Mouse (Mus musculus) limb, embryonic 13.5 days (tissue): ENCODE results near the gene Syne2. TPM values are rescaled to one million over a fixed set of nuclear protein-coding genes. Genes with fewer than 3 reads are reported as not detected.

Experiments
- ATAC-seq: fragments of 200-750 bp; cut with Nextera tagmentation; 2 replicates; pipeline ENCODE4 v1.8.0; 2017; ENCODE audit warnings: low read depth, moderate number of reproducible peaks, moderate TSS enrichment; ENCODE audit not compliant: low FRiP score
- H3K27ac ChIP-seq: fragments of 300-500 bp; sonication (generic); 2 replicates; pipeline ENCODE4 v1.5.1; 2015; ENCODE audit warnings: inconsistent platforms, mild to moderate bottlenecking, moderate library complexity
- H3K27me3 ChIP-seq: fragments of 300-500 bp; sonication (generic); 2 replicates; pipeline ENCODE4 v1.6.1; 2015; ENCODE audit warnings: mild to moderate bottlenecking, inconsistent platforms
- H3K36me3 ChIP-seq: fragments of 300-500 bp; sonication (generic); 2 replicates; pipeline ENCODE4 v1.6.1; 2015; ENCODE audit warnings: inconsistent platforms, mild to moderate bottlenecking, moderate library complexity
- H3K4me1 ChIP-seq: fragments of 300-500 bp; sonication (generic); 2 replicates; pipeline ENCODE4 v1.6.1; 2015; ENCODE audit warnings: inconsistent platforms
- H3K4me2 ChIP-seq: fragments of 300-500 bp; sonication (generic); replicated peaks from 2 replicates; pipeline ENCODE4 v1.6.1; 2015; ENCODE audit warnings: inconsistent platforms, mild to moderate bottlenecking, moderate library complexity
- H3K4me3 ChIP-seq: fragments of 300-500 bp; sonication (generic); 2 replicates; pipeline ENCODE4 v1.5.1; 2015; ENCODE audit warnings: moderate library complexity, mild to moderate bottlenecking, inconsistent platforms
- H3K9ac ChIP-seq: fragments of 300-500 bp; sonication (generic); 2 replicates; pipeline ENCODE4 v1.6.1; 2015; ENCODE audit warnings: mild to moderate bottlenecking, inconsistent platforms
- H3K9me3 ChIP-seq: fragments of 300-500 bp; sonication (generic); 2 replicates; pipeline ENCODE4 v1.6.1; 2016; ENCODE audit warnings: inconsistent platforms
- WGBS: fragments of 180-500 bp; shearing (Covaris S2); methylation state at CpG from one replicate; pipeline ENCODE4 v1.1.7; 2015; 5-methylcytosine and 5-hydroxymethylcytosine counted together
- polyA plus RNA-seq: library from polyadenylated mRNA; unstranded; fragments of >200 nt; fragmentation: Nextera tagmentation; extraction: Ambion mirVana; gene quantifications from 2 replicates; pipeline ENCODE4 v1.2.1, GENCODE M21; 2015

Syne2 gene
- polyA plus RNA-seq, 1 experiment from 2014 or later = 71.4 TPM

- no peak for ATAC-seq
- no peaks in the 10 kb centered on the region for H3K36me3 ChIP-seq
- H3K4me3 ChIP-seq = no peak overlapping the region
- peaks cover 10% of the 10 kb centered on the region for H3K4me1 ChIP-seq
- no peaks in the 10 kb centered on the region for H3K27me3 ChIP-seq
- H3K27ac ChIP-seq = no peak overlapping the region
- 67% methylated on average over 6 of the region's 6 CpGs for WGBS
- no peak overlapping the region for H3K9ac ChIP-seq
- H3K9me3 ChIP-seq = no peaks in the 10 kb centered on the region
- no peak overlapping the region for H3K4me2 ChIP-seq
Observed at GRCm38 (mm10) chr12:75814551-75814950, 3.4 kb upstream of the Syne2 start.

- peak overlapping the region; percentile 91; the same call in 1 of the 2 replicates for H3K9ac ChIP-seq
- H3K4me1 ChIP-seq = peaks cover 35% of the 10 kb centered on the region
- H3K9me3 ChIP-seq = no peaks in the 10 kb centered on the region
- H3K27ac ChIP-seq = no peak overlapping the region
- WGBS = 13% methylated on average over 21 of the region's 25 CpGs
- peak overlapping the region; percentile 79 for H3K4me3 ChIP-seq
- H3K27me3 ChIP-seq = no peaks in the 10 kb centered on the region
- H3K4me2 ChIP-seq = peak overlapping the region; percentile 86
- ATAC-seq = no peak
- no peaks in the 10 kb centered on the region for H3K36me3 ChIP-seq
Observed at GRCm38 (mm10) chr12:75816981-75817856, 715 bp upstream of the Syne2 start.

- Histone ChIP-seq H3K27ac (peak overlapping the region; percentile 61; the same call in 1 of the 2 replicates), H3K4me3 (peak overlapping the region; percentile 79), H3K36me3 (no peaks in the 10 kb centered on the region), H3K4me1 (peaks cover 39% of the 10 kb centered on the region), H3K4me2 (peak overlapping the region; percentile 86), H3K9ac (peak overlapping the region; percentile 91), H3K9me3 (no peaks in the 10 kb centered on the region), H3K27me3 (no peaks in the 10 kb centered on the region)
- ATAC-seq = peak; percentile 66
- WGBS = under 1% methylated on average over 81 of the region's 93 CpGs
Observed at GRCm38 (mm10) chr12:75818453-75819434, 810 bp downstream of the Syne2 start.

GRCm38 (mm10) chr12:75819481-75819880 lies 1.5 kb downstream of the Syne2 start:
- Histone ChIP-seq H3K9ac (peak overlapping the region; percentile 91), H3K27ac (no peak overlapping the region), H3K27me3 (no peaks in the 10 kb centered on the region), H3K36me3 (no peaks in the 10 kb centered on the region), H3K4me2 (peak overlapping the region; percentile 86), H3K9me3 (no peaks in the 10 kb centered on the region), H3K4me3 (peak overlapping the region; percentile 79), H3K4me1 (peaks cover 39% of the 10 kb centered on the region)
- no peak for ATAC-seq
- 6% methylated on average over 11 of the region's 11 CpGs for WGBS

GRCm38 (mm10) chr12:75820216-75820615 lies 2.3 kb downstream of the Syne2 start:
- 72% methylated on average over 7 of the region's 7 CpGs for WGBS
- Histone ChIP-seq H3K4me1 (peaks cover 47% of the 10 kb centered on the region), H3K27ac (no peak overlapping the region), H3K27me3 (no peaks in the 10 kb centered on the region), H3K4me2 (peak overlapping the region; percentile 86), H3K4me3 (no peak overlapping the region), H3K9ac (no peak overlapping the region), H3K36me3 (no peaks in the 10 kb centered on the region), H3K9me3 (no peaks in the 10 kb centered on the region)
- no peak for ATAC-seq

- H3K36me3 ChIP-seq = no peaks in the 10 kb centered on the region
- no peak for ATAC-seq
- H3K27me3 ChIP-seq = no peaks in the 10 kb centered on the region
- no peak overlapping the region for H3K4me3 ChIP-seq
- no peak overlapping the region for H3K27ac ChIP-seq
- H3K4me2 ChIP-seq = no peak overlapping the region
- H3K9ac ChIP-seq = no peak overlapping the region; the same call in 1 of the 2 replicates
- H3K9me3 ChIP-seq = no peaks in the 10 kb centered on the region
- WGBS = 14% methylated on average over 6 of the region's 6 CpGs
- H3K4me1 ChIP-seq = peaks cover 63% of the 10 kb centered on the region
Observed at GRCm38 (mm10) chr12:75822122-75822521, 4.2 kb downstream of the Syne2 start.

- Histone ChIP-seq H3K9ac (no peak overlapping the region), H3K4me1 (peaks cover 71% of the 10 kb centered on the region), H3K36me3 (no peaks in the 10 kb centered on the region), H3K27me3 (no peaks in the 10 kb centered on the region), H3K4me2 (no peak overlapping the region), H3K4me3 (no peak overlapping the region), H3K9me3 (no peaks in the 10 kb centered on the region), H3K27ac (no peak overlapping the region)
- 87% methylated on average over 6 of the region's 6 CpGs for WGBS
- no peak for ATAC-seq
Observed at GRCm38 (mm10) chr12:75823475-75823874, 5.5 kb downstream of the Syne2 start.

- Histone ChIP-seq H3K36me3 (no peaks in the 10 kb centered on the region), H3K9ac (no peak overlapping the region), H3K27ac (no peak overlapping the region), H3K27me3 (no peaks in the 10 kb centered on the region), H3K4me2 (no peak overlapping the region), H3K4me3 (no peak overlapping the region), H3K4me1 (peaks cover 66% of the 10 kb centered on the region), H3K9me3 (no peaks in the 10 kb centered on the region)
- ATAC-seq = no peak
- 82% methylated on average over 7 of the region's 7 CpGs for WGBS
Observed at GRCm38 (mm10) chr12:75825458-75825857, 7.5 kb downstream of the Syne2 start.

- H3K27me3 ChIP-seq = no peaks in the 10 kb centered on the region
- no peaks in the 10 kb centered on the region for H3K9me3 ChIP-seq
- ATAC-seq = peak; percentile 82
- no peak overlapping the region for H3K27ac ChIP-seq
- peak overlapping the region; percentile 40 for H3K4me2 ChIP-seq
- H3K9ac ChIP-seq = no peak overlapping the region
- H3K4me3 ChIP-seq = no peak overlapping the region; the same call in 1 of the 2 replicates
- no peaks in the 10 kb centered on the region for H3K36me3 ChIP-seq
- WGBS = 23% methylated on average over 10 of the region's 10 CpGs
- peaks cover 53% of the 10 kb centered on the region for H3K4me1 ChIP-seq
Observed at GRCm38 (mm10) chr12:75826699-75827353, 8.9 kb downstream of the Syne2 start.

- no peak for ATAC-seq
- 56% methylated on average over 15 of the region's 15 CpGs for WGBS
- no peaks in the 10 kb centered on the region for H3K36me3 ChIP-seq
- H3K27ac ChIP-seq = no peak overlapping the region
- no peak overlapping the region for H3K9ac ChIP-seq
- peaks cover 46% of the 10 kb centered on the region for H3K4me1 ChIP-seq
- H3K27me3 ChIP-seq = no peaks in the 10 kb centered on the region
- H3K4me3 ChIP-seq = no peak overlapping the region
- H3K4me2 ChIP-seq = peak overlapping the region; percentile 40
- H3K9me3 ChIP-seq = no peaks in the 10 kb centered on the region
Observed at GRCm38 (mm10) chr12:75827751-75828150, 9.8 kb downstream of the Syne2 start.

- no peaks in the 10 kb centered on the region for H3K36me3 ChIP-seq
- H3K9ac ChIP-seq = no peak overlapping the region
- no peak for ATAC-seq
- no peaks in the 10 kb centered on the region for H3K9me3 ChIP-seq
- H3K27ac ChIP-seq = no peak overlapping the region
- WGBS = 48% methylated on average over 5 of the region's 5 CpGs
- no peaks in the 10 kb centered on the region for H3K27me3 ChIP-seq
- H3K4me1 ChIP-seq = peaks cover 61% of the 10 kb centered on the region
- no peak overlapping the region for H3K4me2 ChIP-seq
- H3K4me3 ChIP-seq = no peak overlapping the region
Observed at GRCm38 (mm10) chr12:75829616-75830015, 11.7 kb downstream of the Syne2 start.
